Comparison of ENCODE assay signal across 9 mouse cellular contexts in genomic region chr4:127536952-127537351, GRCm38 (mm10).
DNase-seq lines count a peak whose midpoint lies in the region; ATAC-seq and TF ChIP-seq lines count a peak whose summit lies in the region.
"Had no signal": no experiment of that assay in that cellular context is flagged by ENCODE, and none has a peak within 500 bp of the region (broad histone marks: within the 10 kb centered on the region; RNA-seq: fewer than 3 reads in every experiment).

No protein-coding gene starts in this region.

- H3K9ac ChIP-seq in midbrain, postnatal 0 days (replicated peaks; ENCODE audit: low read length, poor library complexity, severe bottlenecking): no peak overlapping the region
- H3K9ac ChIP-seq in midbrain, embryonic 16.5 days (ENCODE audit: low read depth, low read length): no peak overlapping the region
- no peak overlapping the region for H3K9ac ChIP-seq in embryonic facial prominence, embryonic 11.5 days (replicated peaks; ENCODE audit: low read length)
- H3K9ac ChIP-seq: heart, embryonic 12.5 days had no signal

- H3K36me3 ChIP-seq in midbrain, postnatal 0 days (ENCODE audit: insufficient read depth, low read length): no peaks in the 10 kb centered on the region
- no peaks in the 10 kb centered on the region for H3K36me3 ChIP-seq in midbrain, embryonic 16.5 days (ENCODE audit: control insufficient read depth, insufficient read depth, low read length)
- no peaks in the 10 kb centered on the region for H3K36me3 ChIP-seq in embryonic facial prominence, embryonic 11.5 days (replicated peaks; ENCODE audit: control insufficient read depth, insufficient read depth, low read depth, low read length)
- H3K36me3 ChIP-seq: heart, embryonic 12.5 days had no signal

- no peak overlapping the region for H3K4me2 ChIP-seq in midbrain, postnatal 0 days (ENCODE audit: low read depth, low read length, poor library complexity, severe bottlenecking)
- no peak overlapping the region for H3K4me2 ChIP-seq in midbrain, embryonic 16.5 days (ENCODE audit: low read length)
- H3K4me2 ChIP-seq in embryonic facial prominence, embryonic 11.5 days (ENCODE audit: low read depth, low read length): no peak overlapping the region
- H3K4me2 ChIP-seq: heart, embryonic 12.5 days had no signal

- H3K27ac ChIP-seq in midbrain, postnatal 0 days (ENCODE audit: low read depth, low read length): no peak overlapping the region
- H3K27ac ChIP-seq in midbrain, embryonic 16.5 days (ENCODE audit: low read length): no peak overlapping the region
- H3K27ac ChIP-seq in embryonic facial prominence, embryonic 11.5 days (replicated peaks; ENCODE audit: low read depth, low read length): no peak overlapping the region

- no peak for ATAC-seq in midbrain, postnatal 0 days (ENCODE audit: low FRiP score)
- no peak for ATAC-seq in midbrain, embryonic 16.5 days
- ATAC-seq in embryonic facial prominence, embryonic 11.5 days (replicated peaks; ENCODE audit: insufficient number of reproducible peaks, low FRiP score, low TSS enrichment, low read depth): no peak

- H3K4me1 ChIP-seq in midbrain, postnatal 0 days (ENCODE audit: insufficient read depth, low read length): no peaks in the 10 kb centered on the region
- no peaks in the 10 kb centered on the region for H3K4me1 ChIP-seq in midbrain, embryonic 16.5 days (ENCODE audit: control insufficient read depth, insufficient read depth, low read length)
- H3K4me1 ChIP-seq in embryonic facial prominence, embryonic 11.5 days (ENCODE audit: control insufficient read depth, insufficient read depth, low read length): no peaks in the 10 kb centered on the region
- H3K4me1 ChIP-seq: heart, embryonic 12.5 days had no signal

- no peaks in the 10 kb centered on the region for H3K9me3 ChIP-seq in midbrain, postnatal 0 days (ENCODE audit: low read length)
- H3K9me3 ChIP-seq in midbrain, embryonic 16.5 days (replicated peaks; ENCODE audit: control insufficient read depth, low read length, poor library complexity, severe bottlenecking): no peaks in the 10 kb centered on the region
- no peaks in the 10 kb centered on the region for H3K9me3 ChIP-seq in embryonic facial prominence, embryonic 11.5 days (replicated peaks; ENCODE audit: control insufficient read depth, low read length)
- H3K9me3 ChIP-seq: heart, embryonic 12.5 days had no signal

- DNase-seq in cerebellum, postnatal 14 days: peak; percentile 65 to 68
- DNase-seq in cerebellum, adult 11 months: no peak
- peak; percentile 29 to 39 for DNase-seq in kidney, postnatal 4 days
- no peak for DNase-seq in kidney, adult 18-20 months
- DNase-seq in midbrain, postnatal 0 days (ENCODE audit: low spot score): peak; percentile 66
- peak; percentile 23 for DNase-seq in embryonic facial prominence, embryonic 11.5 days (ENCODE audit: low spot score)
- DNase-seq in spleen, adult 12 weeks (ENCODE audit: low spot score): no peak

- peak; percentile 86 for TF ChIP-seq CTCF in midbrain, postnatal 0 days (IDR thresholded peaks at IDR 0.05)

- no peaks in the 10 kb centered on the region for H3K27me3 ChIP-seq in midbrain, postnatal 0 days (ENCODE audit: insufficient read depth, low read length)
- no peaks in the 10 kb centered on the region for H3K27me3 ChIP-seq in midbrain, embryonic 16.5 days (ENCODE audit: control insufficient read depth, insufficient read depth, low read depth, low read length)
- H3K27me3 ChIP-seq in embryonic facial prominence, embryonic 11.5 days (ENCODE audit: control insufficient read depth, insufficient read depth, low read length): no peaks in the 10 kb centered on the region
- H3K27me3 ChIP-seq: heart, embryonic 12.5 days had no signal

- 45% methylated on average over 5 of the region's 5 CpGs for WGBS in midbrain, postnatal 0 days
- 43% methylated on average over 5 of the region's 5 CpGs for WGBS in midbrain, embryonic 16.5 days
- WGBS in embryonic facial prominence, embryonic 11.5 days: 49% methylated on average over 5 of the region's 5 CpGs

- H3K4me3 ChIP-seq in midbrain, postnatal 0 days (ENCODE audit: low read depth, low read length): no peak overlapping the region
- H3K4me3 ChIP-seq in midbrain, embryonic 16.5 days (ENCODE audit: low read depth, low read length): no peak overlapping the region
- no peak overlapping the region for H3K4me3 ChIP-seq in embryonic facial prominence, embryonic 11.5 days (ENCODE audit: low read depth, low read length)
- H3K4me3 ChIP-seq: heart, embryonic 12.5 days had no signal

Comparison
In these comparisons a context has a peak if more than half of its experiments do, and no peak if none do; other contexts are left out.
1. DNase-seq: peak in cerebellum, postnatal 14 days (2 of 2), kidney, postnatal 4 days (2 of 2), midbrain, postnatal 0 days (single experiment) and embryonic facial prominence, embryonic 11.5 days (single experiment); none in cerebellum, adult 11 months (single experiment), kidney, adult 18-20 months (single experiment) and spleen, adult 12 weeks (single experiment).